Mouse (Mus musculus) frontal cortex, adult (tissue): ENCODE results near the gene Gm3252.
"Not testable (repeated sequence)": the region's sequence is repeated elsewhere in the genome, so short reads cannot be mapped to it uniquely, and the experiment has no call there.

ENCODE experiments used
- ATAC-seq: cut with Nextera tagmentation; 2 replicates; pipeline ENCODE4 v1.9.2; 2017; ENCODE audit warnings: mild to moderate bottlenecking, moderate library complexity, mixed read lengths; ENCODE audit not compliant: low TSS enrichment

Gm3252 gene

DNA sequence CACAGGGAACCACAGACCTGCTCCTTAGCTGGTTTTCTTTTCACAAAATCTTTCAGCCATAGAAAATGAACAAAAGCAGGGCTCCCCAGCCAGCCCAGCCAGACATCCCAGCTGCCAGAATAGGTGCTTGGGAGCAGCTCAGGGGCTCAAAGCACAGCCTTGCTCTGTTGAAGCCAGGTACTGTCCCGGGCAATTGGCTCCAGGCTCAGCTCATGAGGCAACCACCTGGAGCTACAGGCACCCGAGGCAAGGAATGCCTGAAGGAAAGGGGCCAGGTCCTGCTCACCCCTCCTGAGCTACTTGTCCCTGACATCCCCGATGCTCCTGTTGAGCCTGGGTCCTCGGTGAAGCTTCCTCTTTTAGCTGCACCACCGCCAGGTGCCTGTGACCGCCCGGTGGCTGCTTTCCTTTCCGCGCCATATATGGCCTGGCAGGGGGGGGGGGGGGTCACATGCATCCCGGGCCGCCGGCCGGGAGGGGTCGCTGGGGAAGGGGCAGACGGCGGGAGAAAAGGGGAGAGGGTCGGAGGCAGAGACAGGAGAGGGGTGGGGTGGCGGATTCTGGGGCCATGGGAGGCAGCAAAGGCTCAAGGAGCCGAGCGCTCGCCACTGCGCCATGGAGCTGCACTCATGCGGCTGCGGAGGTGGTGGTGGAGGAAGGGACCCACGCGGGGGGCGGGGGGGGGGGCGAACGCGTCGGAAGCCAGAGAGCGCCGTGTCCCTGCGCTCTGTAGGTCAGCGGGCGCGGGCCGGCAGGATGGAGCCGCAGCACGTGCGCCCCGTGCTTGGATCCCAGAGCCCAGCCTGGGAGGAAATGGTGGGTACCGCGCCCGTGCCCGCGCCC is at the start of gene Gm3252:
Gene Gm3252 (plus strand): TSS at position 738 of the 843 bp plus-strand sequence.
- not testable (repeated sequence) for ATAC-seq

GRCm38 (mm10) chr14:4708938-4709337 is 17.6 kb upstream of the Gm3252 start, which contains the start of gene Gm7876:
Gene Gm7876, plus strand, starts transcription at chr14:4709238.
- not testable (repeated sequence) for ATAC-seq

DNA sequence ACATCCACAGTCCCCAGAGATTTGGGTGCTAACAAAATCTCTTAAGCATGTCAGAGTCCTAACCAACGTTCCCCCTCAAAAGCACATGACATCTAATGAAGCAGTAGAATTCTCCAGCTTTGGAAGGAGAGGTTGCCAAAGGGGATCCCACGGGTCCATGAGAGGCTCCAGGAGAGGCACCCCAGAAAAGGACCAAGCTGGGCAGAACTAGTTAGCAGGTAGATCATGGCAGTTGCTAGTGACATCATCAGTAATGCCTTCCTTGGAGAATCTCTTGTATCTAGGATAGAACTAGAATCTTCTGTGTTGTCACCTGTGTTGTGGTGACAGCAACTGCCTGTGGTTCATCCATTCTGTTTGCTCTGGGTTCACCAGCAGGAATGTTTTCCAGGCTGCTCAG is 49.5 kb downstream of the Gm3252 start, which contains the start of gene Gm9602:
Gene Gm9602 (plus strand): TSS at position 301 of the 400 bp plus-strand sequence.
- ATAC-seq = not testable (repeated sequence)
